Mouse (Mus musculus): ENCODE data around the gene Tmed5.
A peak's percentile ranks its signal among the peaks of the same experiment; 100 is the strongest.
"Not testable (repeated sequence)": the region's sequence is repeated elsewhere in the genome, so short reads cannot be mapped to it uniquely, and the experiment has no call there.

Tmed5 gene

GRCm38 (mm10) chr5:108132441-108133243 lies at the start of gene Tmed5, which contains the start of gene Ccdc18:
Gene Tmed5 (minus strand): TSS chr5:108132620.
Gene Ccdc18 (plus strand): TSS chr5:108132875.
- peak; percentile 98 for DNase-seq (ENCODE audit: extremely low spot score)

GRCm38 (mm10) chr5:108163695-108164094 lies 31.3 kb upstream of the Tmed5 start:
- DNase-seq (ENCODE audit: extremely low spot score): peak; percentile 17

GRCm38 (mm10) chr5:108160796-108161195 lies 28.4 kb upstream of the Tmed5 start:
- no peak for DNase-seq (ENCODE audit: extremely low spot score)

- DNase-seq (ENCODE audit: extremely low spot score): no peak
Measured at GRCm38 (mm10) chr5:108152592-108152991, 20.2 kb upstream of the Tmed5 start.

GRCm38 (mm10) chr5:108131849-108132440 lies 475 bp downstream of the Tmed5 start:
- no peak for DNase-seq (ENCODE audit: extremely low spot score)

GRCm38 (mm10) chr5:108120221-108120900 lies 12.1 kb downstream of the Tmed5 start:
- no peak for DNase-seq (ENCODE audit: extremely low spot score)

- no peak for DNase-seq (ENCODE audit: extremely low spot score)
Measured at GRCm38 (mm10) chr5:108117693-108118092, 14.7 kb downstream of the Tmed5 start.

GRCm38 (mm10) chr5:108109346-108109745 lies 23.1 kb downstream of the Tmed5 start:
- DNase-seq (ENCODE audit: extremely low spot score): no peak

- DNase-seq (ENCODE audit: extremely low spot score): no peak
Measured at GRCm38 (mm10) chr5:108104306-108104705, 28.1 kb downstream of the Tmed5 start.

- no peak for DNase-seq (ENCODE audit: extremely low spot score)
Measured at GRCm38 (mm10) chr5:108100196-108100595, 32.2 kb downstream of the Tmed5 start.

GRCm38 (mm10) chr5:108097676-108098075 lies 34.7 kb downstream of the Tmed5 start:
- DNase-seq (ENCODE audit: extremely low spot score): no peak

GRCm38 (mm10) chr5:108092731-108093130 lies 39.7 kb downstream of the Tmed5 start:
- not testable (repeated sequence) for DNase-seq (ENCODE audit: extremely low spot score)

- no peak for DNase-seq (ENCODE audit: extremely low spot score)
Measured at GRCm38 (mm10) chr5:108085440-108085839, 47.0 kb downstream of the Tmed5 start.

- no peak for DNase-seq (ENCODE audit: extremely low spot score)
Measured at GRCm38 (mm10) chr5:108082380-108082779, 50.0 kb downstream of the Tmed5 start.

- DNase-seq (ENCODE audit: extremely low spot score): no peak
Measured at GRCm38 (mm10) chr5:108079603-108080002, 52.8 kb downstream of the Tmed5 start.

GRCm38 (mm10) chr5:108076833-108077540 lies 55.4 kb downstream of the Tmed5 start:
- no peak for DNase-seq (ENCODE audit: extremely low spot score)

GRCm38 (mm10) chr5:108076241-108076640 lies 56.2 kb downstream of the Tmed5 start:
- no peak for DNase-seq (ENCODE audit: extremely low spot score)

GRCm38 (mm10) chr5:108072301-108072700 lies 60.1 kb downstream of the Tmed5 start:
- DNase-seq (ENCODE audit: extremely low spot score): no peak

GRCm38 (mm10) chr5:108065465-108066411 lies 66.7 kb downstream of the Tmed5 start, which contains the start of gene Mtf2:
Gene Mtf2 (plus strand): TSS chr5:108065674.
- peak; percentile 94 for DNase-seq (ENCODE audit: extremely low spot score)

GRCm38 (mm10) chr5:108060413-108060812 lies 72.0 kb downstream of the Tmed5 start:
- no peak for DNase-seq (ENCODE audit: extremely low spot score)
